Mouse (Mus musculus): ENCODE data around the gene Bin2.

DNA sequence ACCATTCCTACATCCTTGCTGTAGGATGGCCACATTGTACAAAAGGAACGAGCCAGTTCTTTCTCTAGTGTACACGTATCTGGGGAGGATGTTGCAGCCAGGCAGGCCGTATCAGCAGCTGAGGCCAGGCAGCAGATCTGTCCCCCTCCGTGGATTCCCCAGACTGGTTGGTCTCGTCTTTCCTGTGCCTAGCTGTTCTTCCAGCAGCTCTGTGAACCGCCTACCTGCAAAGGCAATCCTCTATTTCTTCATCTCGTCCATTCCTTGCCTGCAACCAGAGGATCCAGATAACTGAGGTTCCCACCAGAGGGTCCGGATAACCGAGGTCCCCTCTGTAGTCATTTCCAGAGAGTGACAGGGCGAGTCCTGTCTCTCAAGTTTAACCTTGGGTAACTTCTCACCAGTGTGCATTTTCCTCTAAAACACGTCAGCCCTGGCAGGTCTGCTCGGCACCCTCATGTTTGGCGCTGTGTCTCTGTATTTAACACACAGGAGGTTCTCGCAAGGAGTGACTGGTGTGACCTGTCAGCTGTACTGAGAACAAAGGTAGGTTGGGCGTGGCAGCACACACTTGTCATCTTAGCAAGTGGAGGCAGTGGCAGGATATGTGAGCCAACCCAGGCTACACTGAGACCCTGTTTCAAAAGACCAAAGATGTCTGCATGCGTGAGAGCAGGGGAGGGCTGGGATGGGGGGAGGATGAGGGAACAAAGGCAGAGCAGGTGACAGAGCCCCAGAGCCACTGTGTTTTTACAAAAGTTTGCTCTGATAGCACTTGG, 29.2 kb downstream of the Bin2 start:
- no peak for TF ChIP-seq CTCF (IDR thresholded peaks at IDR 0.05; ENCODE audit: borderline replicate concordance, extremely low read depth, insufficient read depth, insufficient read length)
- no peak for TF ChIP-seq POLR2A (IDR thresholded peaks at IDR 0.05; ENCODE audit: borderline replicate concordance, extremely low read depth, insufficient read depth, insufficient read length, poor library complexity, severe bottlenecking)

All from brain, embryonic 14.5 days (tissue).